Mouse (Mus musculus): ENCODE measurements around the gene Alcam. TPM values are rescaled to one million over a fixed set of nuclear protein-coding genes. Genes with fewer than 3 reads are reported as not detected.

Alcam gene
- polyA plus RNA-seq, 1 experiment: 1.9 TPM

DNA sequence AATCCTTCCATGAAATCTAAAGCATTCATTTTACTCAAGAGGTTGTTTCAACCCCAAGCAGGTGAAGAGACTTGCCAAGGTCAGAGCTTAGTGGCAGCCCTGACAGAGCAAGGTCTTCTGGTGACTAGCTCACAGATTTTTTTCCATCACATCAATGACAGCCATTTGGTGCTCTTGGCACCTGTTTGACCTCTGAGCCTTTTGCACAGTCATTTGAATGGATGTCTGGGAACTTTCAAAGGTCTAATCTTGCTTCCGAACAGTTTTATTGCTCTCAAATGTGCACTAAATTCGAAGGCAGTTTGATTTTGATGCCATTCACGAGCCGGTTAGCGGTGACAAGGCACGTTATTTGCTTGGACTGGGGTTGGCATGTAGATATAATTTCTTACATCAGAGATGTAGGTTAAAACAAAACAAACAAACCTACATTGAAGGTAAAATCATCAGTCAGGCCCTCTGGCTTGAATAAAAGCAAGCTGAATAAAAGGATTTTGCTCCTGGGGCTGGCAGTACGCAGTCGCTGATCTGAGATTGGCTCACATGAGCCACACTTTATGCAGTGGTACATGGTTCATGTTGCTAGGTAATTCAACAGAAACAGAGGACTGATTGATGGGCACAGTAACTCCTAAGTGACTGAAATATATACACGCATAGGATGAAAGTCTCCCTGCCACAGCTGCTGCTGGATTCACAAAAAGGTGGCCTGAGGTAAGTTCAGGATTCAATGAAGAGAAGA, 150.9 kb downstream of the Alcam start:
- TF ChIP-seq POLR2A (IDR thresholded peaks at IDR 0.05; ENCODE audit: control insufficient read depth, low read depth, low read length) (no peak), CTCF (IDR thresholded peaks at IDR 0.05; ENCODE audit: control insufficient read depth, insufficient read depth, insufficient replicate concordance, low read depth, low read length) (no peak)

DNA sequence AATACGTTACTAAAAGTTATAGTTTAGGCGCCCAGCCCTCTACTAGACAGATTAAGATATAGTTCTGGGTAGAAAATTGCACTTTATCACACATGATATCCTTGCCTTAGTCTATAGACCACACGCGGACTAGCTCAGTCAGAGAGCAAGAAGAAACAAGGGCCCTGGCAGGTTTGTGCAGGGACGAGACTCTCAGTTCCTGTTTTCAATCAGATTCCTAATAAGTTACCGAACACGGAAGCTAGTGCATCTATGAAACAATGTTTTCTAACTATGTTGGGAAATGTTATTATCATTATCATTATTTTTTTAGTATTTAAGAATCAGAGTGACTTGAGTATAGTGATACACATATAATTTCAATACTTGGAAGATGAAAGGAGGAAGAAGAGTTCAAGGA, 152.1 kb downstream of the Alcam start:
- Histone ChIP-seq H3K36me3 (ENCODE audit: control insufficient read depth, insufficient read depth, low read length) (no peaks in the 10 kb centered on the region), H3K27ac (ENCODE audit: control insufficient read depth, insufficient read depth, low read depth, low read length) (no peak overlapping the region), H3K4me1 (ENCODE audit: control insufficient read depth, insufficient read depth, low read length) (no peaks in the 10 kb centered on the region), H3K4me3 (ENCODE audit: control insufficient read depth, low read depth, low read length) (no peak overlapping the region), H3K27me3 (ENCODE audit: control insufficient read depth, insufficient read depth, low read length) (no peaks in the 10 kb centered on the region)
- no peak for TF ChIP-seq CTCF (IDR thresholded peaks at IDR 0.05; ENCODE audit: control insufficient read depth, insufficient read depth, insufficient replicate concordance, low read depth, low read length)
- no peak for TF ChIP-seq POLR2A (IDR thresholded peaks at IDR 0.05; ENCODE audit: control insufficient read depth, low read depth, low read length)

More for the DNA sequence above, 150.9 kb downstream of the Alcam start:
- Histone ChIP-seq H3K4me3 (ENCODE audit: control insufficient read depth, low read depth, low read length) (no peak overlapping the region), H3K4me1 (ENCODE audit: control insufficient read depth, insufficient read depth, low read length) (no peaks in the 10 kb centered on the region), H3K27ac (ENCODE audit: control insufficient read depth, insufficient read depth, low read depth, low read length) (no peak overlapping the region), H3K27me3 (ENCODE audit: control insufficient read depth, insufficient read depth, low read length) (no peaks in the 10 kb centered on the region), H3K36me3 (ENCODE audit: control insufficient read depth, insufficient read depth, low read length) (no peaks in the 10 kb centered on the region)

GRCm38 (mm10) chr16:52296376-52296775, 157.5 kb downstream of the Alcam start:
- Histone ChIP-seq H3K27me3 (ENCODE audit: control insufficient read depth, insufficient read depth, low read length) (no peaks in the 10 kb centered on the region), H3K4me3 (ENCODE audit: control insufficient read depth, low read depth, low read length) (no peak overlapping the region), H3K4me1 (ENCODE audit: control insufficient read depth, insufficient read depth, low read length) (no peaks in the 10 kb centered on the region), H3K27ac (ENCODE audit: control insufficient read depth, insufficient read depth, low read depth, low read length) (no peak overlapping the region), H3K36me3 (ENCODE audit: control insufficient read depth, insufficient read depth, low read length) (no peaks in the 10 kb centered on the region)
- TF ChIP-seq CTCF (IDR thresholded peaks at IDR 0.05; ENCODE audit: control insufficient read depth, insufficient read depth, insufficient replicate concordance, low read depth, low read length): no peak
- no peak for TF ChIP-seq POLR2A (IDR thresholded peaks at IDR 0.05; ENCODE audit: control insufficient read depth, low read depth, low read length)

DNA sequence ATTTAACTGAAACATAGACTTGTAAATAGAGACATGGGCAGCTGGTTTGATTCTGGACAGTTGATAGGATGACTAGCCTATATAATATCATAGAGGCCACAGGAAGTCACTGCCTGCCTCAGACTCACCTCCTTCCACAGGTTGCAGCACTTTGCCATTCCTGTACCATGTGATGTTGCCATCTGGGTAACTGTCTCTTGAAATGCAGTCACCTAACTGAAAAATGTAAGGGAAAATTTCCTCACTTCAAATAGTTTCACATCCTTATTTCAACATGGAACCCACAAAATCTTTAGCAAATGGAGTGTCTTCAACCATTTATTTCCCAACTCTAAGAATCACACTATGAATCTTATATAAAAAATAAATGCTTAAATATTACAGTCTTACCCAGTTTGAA, 158.3 kb downstream of the Alcam start:
- no peak overlapping the region for H3K27ac ChIP-seq (ENCODE audit: control insufficient read depth, insufficient read depth, low read depth, low read length)
- no peak overlapping the region for H3K4me3 ChIP-seq (ENCODE audit: control insufficient read depth, low read depth, low read length)
- no peaks in the 10 kb centered on the region for H3K36me3 ChIP-seq (ENCODE audit: control insufficient read depth, insufficient read depth, low read length)
- H3K27me3 ChIP-seq (ENCODE audit: control insufficient read depth, insufficient read depth, low read length): no peaks in the 10 kb centered on the region
- H3K4me1 ChIP-seq (ENCODE audit: control insufficient read depth, insufficient read depth, low read length): no peaks in the 10 kb centered on the region
- TF ChIP-seq POLR2A (IDR thresholded peaks at IDR 0.05; ENCODE audit: control insufficient read depth, low read depth, low read length) (no peak), CTCF (IDR thresholded peaks at IDR 0.05; ENCODE audit: control insufficient read depth, insufficient read depth, insufficient replicate concordance, low read depth, low read length) (no peak)

DNA sequence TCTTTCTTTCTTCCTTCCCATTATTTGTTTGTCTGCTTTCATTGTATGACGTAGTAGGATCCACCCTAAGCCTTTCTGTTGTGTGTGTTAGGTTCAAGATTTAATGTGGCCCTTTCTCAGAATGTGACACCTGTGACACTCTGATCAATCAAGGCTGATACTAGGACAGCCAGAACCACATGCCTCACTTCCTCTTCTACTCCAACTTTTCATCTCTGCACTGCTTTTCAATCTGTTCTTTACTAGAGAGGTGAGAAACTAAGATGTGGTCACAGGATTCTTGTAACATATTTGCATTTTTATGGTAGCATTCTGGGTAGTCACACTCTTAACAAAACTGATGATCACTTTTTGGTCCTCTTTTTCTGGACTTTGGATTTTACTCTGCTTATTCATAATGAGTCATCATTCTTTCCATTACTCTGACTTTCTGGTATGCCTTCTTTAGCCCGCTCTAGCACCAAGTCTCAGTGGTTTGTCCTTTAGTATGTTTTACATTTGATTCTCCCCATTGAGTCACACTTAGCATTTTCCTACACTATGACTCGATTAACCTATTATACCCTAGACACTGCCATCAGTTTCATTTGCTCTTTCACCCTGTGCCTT, 161.3 kb downstream of the Alcam start:
- no peaks in the 10 kb centered on the region for H3K27me3 ChIP-seq (ENCODE audit: control insufficient read depth, insufficient read depth, low read length)
- H3K36me3 ChIP-seq (ENCODE audit: control insufficient read depth, insufficient read depth, low read length): no peaks in the 10 kb centered on the region
- H3K27ac ChIP-seq (ENCODE audit: control insufficient read depth, insufficient read depth, low read depth, low read length): no peak overlapping the region
- no peaks in the 10 kb centered on the region for H3K4me1 ChIP-seq (ENCODE audit: control insufficient read depth, insufficient read depth, low read length)
- no peak for TF ChIP-seq CTCF (IDR thresholded peaks at IDR 0.05; ENCODE audit: control insufficient read depth, insufficient read depth, insufficient replicate concordance, low read depth, low read length)
- no peak for TF ChIP-seq POLR2A (IDR thresholded peaks at IDR 0.05; ENCODE audit: control insufficient read depth, low read depth, low read length)
- H3K4me3 ChIP-seq (ENCODE audit: control insufficient read depth, low read depth, low read length): no peak overlapping the region

DNA sequence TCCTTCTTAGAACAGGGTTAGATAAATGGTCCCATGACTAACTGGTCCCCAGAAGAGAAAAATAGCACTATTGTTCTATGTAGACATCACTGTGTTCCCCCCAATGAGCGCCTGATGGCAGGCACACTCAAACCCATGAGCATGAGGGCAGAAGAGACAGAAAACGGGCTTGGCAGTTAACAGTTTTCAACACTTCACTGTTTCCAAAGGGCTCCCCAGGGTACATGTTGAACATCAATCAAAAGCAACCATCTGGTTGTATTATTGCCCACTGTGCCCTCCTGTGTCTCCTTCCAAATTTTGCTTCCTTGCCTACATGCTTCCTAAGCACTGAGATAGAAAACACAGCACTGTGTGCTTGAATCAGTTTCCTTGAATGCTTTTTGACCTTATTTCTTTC, 173.7 kb downstream of the Alcam start:
- TF ChIP-seq CTCF (IDR thresholded peaks at IDR 0.05; ENCODE audit: control insufficient read depth, insufficient read depth, insufficient replicate concordance, low read depth, low read length) (no peak), POLR2A (IDR thresholded peaks at IDR 0.05; ENCODE audit: control insufficient read depth, low read depth, low read length) (no peak)
- no peak overlapping the region for H3K27ac ChIP-seq (ENCODE audit: control insufficient read depth, insufficient read depth, low read depth, low read length)
- H3K4me3 ChIP-seq (ENCODE audit: control insufficient read depth, low read depth, low read length): no peak overlapping the region
- no peaks in the 10 kb centered on the region for H3K36me3 ChIP-seq (ENCODE audit: control insufficient read depth, insufficient read depth, low read length)
- no peaks in the 10 kb centered on the region for H3K4me1 ChIP-seq (ENCODE audit: control insufficient read depth, insufficient read depth, low read length)
- H3K27me3 ChIP-seq (ENCODE audit: control insufficient read depth, insufficient read depth, low read length): no peaks in the 10 kb centered on the region

DNA sequence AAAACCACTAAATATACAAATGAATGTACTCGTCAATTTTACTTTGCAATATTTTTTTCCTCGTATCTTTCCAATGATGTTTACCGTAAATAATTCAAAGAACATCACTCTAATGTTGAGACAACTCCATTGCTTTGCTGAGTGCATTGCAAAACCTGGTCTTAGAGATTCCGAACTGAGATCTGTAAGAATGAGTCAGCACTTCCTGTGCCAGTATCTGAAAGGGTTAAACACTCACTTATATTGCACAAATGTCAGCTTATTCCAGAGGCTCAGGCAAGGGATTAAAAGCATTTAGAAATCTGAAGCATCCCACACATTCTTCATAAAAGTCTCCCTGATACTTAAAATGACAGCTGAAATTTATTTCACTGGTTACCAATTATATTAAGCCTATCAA, 188.8 kb downstream of the Alcam start:
- no peak overlapping the region for H3K27ac ChIP-seq (ENCODE audit: control insufficient read depth, insufficient read depth, low read depth, low read length)
- TF ChIP-seq POLR2A (IDR thresholded peaks at IDR 0.05; ENCODE audit: control insufficient read depth, low read depth, low read length) (no peak), CTCF (IDR thresholded peaks at IDR 0.05; ENCODE audit: control insufficient read depth, insufficient read depth, insufficient replicate concordance, low read depth, low read length) (no peak)

More for the DNA sequence above, 188.8 kb downstream of the Alcam start:
- H3K36me3 ChIP-seq (ENCODE audit: control insufficient read depth, insufficient read depth, low read length): no peaks in the 10 kb centered on the region
- H3K4me3 ChIP-seq (ENCODE audit: control insufficient read depth, low read depth, low read length): no peak overlapping the region
- no peaks in the 10 kb centered on the region for H3K4me1 ChIP-seq (ENCODE audit: control insufficient read depth, insufficient read depth, low read length)
- no peaks in the 10 kb centered on the region for H3K27me3 ChIP-seq (ENCODE audit: control insufficient read depth, insufficient read depth, low read length)

Data from testis, adult 2 months (tissue).